Mouse (Mus musculus) liver, embryonic 14.5 days (tissue): ENCODE measurements at regions not wholly inside any gene's neighbourhood (a gene's known extent, or its start where the extent isn't known, plus 50 kb on each side); places are given as distances from the start of the nearest gene placed in this dataset.

Source experiments
- ATAC-seq: fragments of 200-750 bp; cut with Nextera tagmentation; 2 replicates; pipeline ENCODE4 v1.8.0; 2017; ENCODE audit warnings: moderate number of reproducible peaks, mild to moderate bottlenecking, moderate library complexity; ENCODE audit not compliant: insufficient read depth
- DNase-seq, 3 experiments: peaks; one replicate each; pipeline ENCODE4 v3.0.0-alpha.2; 2012 to 2013; ENCODE audit warnings: low read depth in 3 of 3, low spot score in 3 of 3
- H3K27ac ChIP-seq: fragments of 300-500 bp; sonication (generic); 2 replicates; pipeline ENCODE4 v1.5.1; 2014; ENCODE audit warnings: moderate library complexity, mild to moderate bottlenecking, control low read depth, inconsistent platforms
- H3K27me3 ChIP-seq: fragments of 300-500 bp; sonication (generic); 2 replicates; pipeline ENCODE4 v1.6.1; 2014; ENCODE audit warnings: mild to moderate bottlenecking, low read length, moderate library complexity; ENCODE audit not compliant: control insufficient read depth, insufficient read depth
- H3K36me3 ChIP-seq: fragments of 300-500 bp; sonication (generic); replicated peaks from 2 replicates; pipeline ENCODE4 v1.6.1; 2014; ENCODE audit warnings: low read depth; ENCODE audit not compliant: control insufficient read depth, insufficient read depth
- H3K4me1 ChIP-seq, 2 experiments: fragments of 200-500 bp in 1 of 2; fragments of 300-500 bp in 1 of 2; sonication (generic) in 1 of 2; replicated peaks; 2 replicates each; pipeline ENCODE4 v1.6.1; 2012 to 2014; ENCODE audit warnings: antibody characterized with exemption in 1 of 2, inconsistent platforms in 1 of 2, low read length in 1 of 2; ENCODE audit not compliant: control insufficient read depth in 2 of 2, insufficient read depth in 2 of 2
- H3K4me2 ChIP-seq: fragments of 300-500 bp; sonication (generic); 2 replicates; pipeline ENCODE4 v1.6.1; 2014; ENCODE audit warnings: low read depth, mild to moderate bottlenecking, control low read depth, moderate library complexity
- H3K4me3 ChIP-seq, 2 experiments: fragments of 200-500 bp in 1 of 2; fragments of 300-500 bp in 1 of 2; sonication (generic) in 1 of 2; 2 replicates each; pipeline ENCODE4 v1.5.1; 2012 to 2014; ENCODE audit warnings: low read depth in 2 of 2, low read length in 2 of 2, mild to moderate bottlenecking in 2 of 2, control low read depth in 1 of 2, inconsistent platforms in 1 of 2, moderate library complexity in 1 of 2; ENCODE audit not compliant: insufficient read depth in 1 of 2
- H3K9ac ChIP-seq: fragments of 300-500 bp; sonication (generic); replicated peaks from 2 replicates; pipeline ENCODE4 v1.6.1; 2014; ENCODE audit warnings: mild to moderate bottlenecking, control low read depth, moderate library complexity
- H3K9me3 ChIP-seq: fragments of 300-500 bp; sonication (generic); 2 replicates; pipeline ENCODE4 v1.6.1; 2016; ENCODE audit warnings: low read length, mixed read lengths; ENCODE audit not compliant: control insufficient read depth
- CTCF ChIP-seq: IDR thresholded peaks from 2 replicates; pipeline ENCODE4 v1.5.1; 2016; ENCODE audit warnings: antibody characterized with exemption, low read depth, control low read depth
- EP300 ChIP-seq: IDR thresholded peaks from 2 replicates; pipeline ENCODE4 v1.6.1; 2016; ENCODE audit warnings: antibody characterized with exemption, low read depth
- WGBS: fragments of 180-500 bp; shearing (Covaris S2); extraction: QIAGEN DNeasy Blood & Tissue Kit; methylation state at CpG from one replicate; pipeline ENCODE4 v1.1.7; 2014; ENCODE audit not compliant: insufficient replicate concordance; 5-methylcytosine and 5-hydroxymethylcytosine counted together

- no peak overlapping the region for H3K27ac ChIP-seq
- 62% methylated on average over 9 of the region's 9 CpGs for WGBS
- H3K9ac ChIP-seq: no peak overlapping the region
- no peaks in the 10 kb centered on the region for H3K27me3 ChIP-seq
- no peak overlapping the region for H3K4me2 ChIP-seq
- H3K4me1 ChIP-seq: 0 out of 4 replicates have a peak, but pooled peaks cover 0 to 3% of the 10 kb centered on the region in 2 experiments
- no peak for TF ChIP-seq EP300
- no peak for TF ChIP-seq CTCF
- no peak overlapping the region for H3K4me3 ChIP-seq
- H3K36me3 ChIP-seq: no peaks in the 10 kb centered on the region
- no peaks in the 10 kb centered on the region for H3K9me3 ChIP-seq
- no peak for ATAC-seq
- DNase-seq: no peak
Measured at GRCm38 (mm10) chr10:117560396-117561278, 68.7 kb upstream of the Cpm start.

DNA sequence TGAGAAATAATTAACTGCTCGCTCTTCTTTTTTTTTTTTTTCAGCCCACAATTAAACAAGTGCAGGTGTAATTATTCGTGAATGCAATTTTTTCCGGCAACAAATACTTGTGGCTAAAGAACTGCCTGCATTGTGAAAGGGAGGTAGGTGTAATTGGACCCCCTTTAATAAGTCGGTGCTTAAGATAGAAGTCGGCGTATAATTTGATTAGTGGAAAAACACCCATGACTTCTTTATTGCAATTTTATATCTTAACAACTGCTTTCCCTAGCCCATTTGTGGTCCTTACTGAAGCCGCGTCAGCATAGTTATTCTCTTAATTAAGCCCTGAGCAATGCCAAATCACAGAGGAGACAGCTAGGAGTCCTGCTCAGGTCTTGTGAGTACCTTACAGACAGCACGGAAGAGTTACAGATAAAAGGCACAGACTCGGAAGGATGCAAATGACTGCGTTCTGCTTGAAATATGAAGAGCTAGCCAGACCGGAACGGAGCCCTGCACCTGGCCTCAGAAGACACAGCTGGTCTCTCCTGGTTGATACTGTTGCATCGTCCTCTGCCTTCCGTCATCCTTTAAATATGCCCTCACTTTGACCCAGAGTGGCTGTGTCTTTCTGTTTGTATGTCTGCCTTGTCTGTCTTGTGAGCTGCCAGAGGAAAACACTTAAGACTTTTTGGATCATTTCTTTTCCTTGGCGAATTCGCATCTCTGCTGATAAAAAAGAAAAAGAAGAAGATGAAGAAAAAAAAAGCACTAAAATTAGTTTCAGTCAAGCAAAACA lies 69.5 kb upstream of the Cpm start:
- no peak for ATAC-seq
- TF ChIP-seq CTCF (no peak), EP300 (no peak)
- Histone ChIP-seq H3K9me3 (no peaks in the 10 kb centered on the region), H3K36me3 (no peaks in the 10 kb centered on the region), H3K27me3 (no peaks in the 10 kb centered on the region), H3K4me3 (no peak overlapping the region), H3K27ac (no peak overlapping the region), H3K9ac (no peak overlapping the region), H3K4me2 (no peak overlapping the region), H3K4me1 (0 out of 4 replicates have a peak, but pooled peaks cover 0 to 3% of the 10 kb centered on the region in 2 experiments)
- DNase-seq: no peak
- WGBS: 73% methylated on average over 17 of the region's 17 CpGs

- no peak overlapping the region for H3K9ac ChIP-seq
- 0 out of 4 replicates have a peak, but pooled peaks cover 0 to 5% of the 10 kb centered on the region in 2 experiments for H3K4me1 ChIP-seq
- ATAC-seq (no peak), DNase-seq (no peak)
- no peaks in the 10 kb centered on the region for H3K36me3 ChIP-seq
- no peak overlapping the region for H3K4me2 ChIP-seq
- no peak overlapping the region for H3K27ac ChIP-seq
- no peaks in the 10 kb centered on the region for H3K27me3 ChIP-seq
- H3K4me3 ChIP-seq: no peak overlapping the region
- WGBS: 72% methylated on average over 24 of the region's 24 CpGs
- H3K9me3 ChIP-seq: no peaks in the 10 kb centered on the region
- TF ChIP-seq EP300 (no peak), CTCF (no peak)
Measured at GRCm38 (mm10) chr10:117558891-117559614, 70.2 kb upstream of the Cpm start.

DNA sequence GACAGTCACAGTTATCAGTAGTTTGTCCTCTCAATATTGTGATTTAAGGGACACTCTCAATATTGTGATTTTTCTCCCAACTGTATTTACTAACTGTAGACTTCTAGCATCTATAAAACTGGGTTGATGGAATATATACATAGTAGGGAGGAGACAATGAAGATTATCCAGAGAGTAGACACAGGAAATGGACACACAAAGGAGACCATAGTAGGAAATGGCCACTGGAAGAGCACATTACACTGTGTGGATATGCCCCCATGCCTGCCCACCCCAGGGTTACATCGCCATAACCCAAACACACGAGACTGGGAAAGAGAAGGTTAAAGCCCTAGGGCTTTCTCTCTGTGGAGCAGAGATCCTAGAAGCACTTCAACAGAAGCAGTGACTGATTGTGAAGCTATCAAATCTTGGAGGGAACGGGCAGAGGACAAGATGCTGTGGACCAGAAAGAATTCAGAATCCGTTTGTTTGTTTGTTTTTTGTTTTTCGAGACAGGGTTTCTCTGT lies 71.0 kb upstream of the Cpm start:
- Histone ChIP-seq H3K27me3 (no peaks in the 10 kb centered on the region), H3K4me2 (no peak overlapping the region), H3K9ac (no peak overlapping the region), H3K4me3 (no peak overlapping the region), H3K27ac (no peak overlapping the region), H3K9me3 (no peaks in the 10 kb centered on the region), H3K36me3 (no peaks in the 10 kb centered on the region), H3K4me1 (0 out of 4 replicates have a peak, but pooled peaks cover 0 to 5% of the 10 kb centered on the region in 2 experiments)
- TF ChIP-seq EP300 (no peak), CTCF (no peak)
- DNase-seq (no peak), ATAC-seq (no peak)
- 62% methylated on average over 5 of the region's 5 CpGs for WGBS
